Mouse (Mus musculus) gastrocnemius, postnatal 10 days (tissue): ENCODE measurements around the gene Dnajc8. TPM values are rescaled to one million over a fixed set of nuclear protein-coding genes. Genes with fewer than 3 reads are reported as not detected.
"Not testable (repeated sequence)": the region's sequence is repeated elsewhere in the genome, so short reads cannot be mapped to it uniquely, and the experiment has no call there.

Source experiments
- DNase-seq: peaks from one replicate; pipeline ENCODE4 v3.0.0; 2021; ENCODE audit warnings: mixed read lengths
- total RNA-seq, 2 experiments: library from RNA; stranded (reverse); gene quantifications; 2 replicates each; pipeline ENCODE4 v1.2.3; 2021

The Dnajc8 gene
- total RNA-seq, 2 experiments from 2014 or later: 70.0 to 74.9 TPM

DNA sequence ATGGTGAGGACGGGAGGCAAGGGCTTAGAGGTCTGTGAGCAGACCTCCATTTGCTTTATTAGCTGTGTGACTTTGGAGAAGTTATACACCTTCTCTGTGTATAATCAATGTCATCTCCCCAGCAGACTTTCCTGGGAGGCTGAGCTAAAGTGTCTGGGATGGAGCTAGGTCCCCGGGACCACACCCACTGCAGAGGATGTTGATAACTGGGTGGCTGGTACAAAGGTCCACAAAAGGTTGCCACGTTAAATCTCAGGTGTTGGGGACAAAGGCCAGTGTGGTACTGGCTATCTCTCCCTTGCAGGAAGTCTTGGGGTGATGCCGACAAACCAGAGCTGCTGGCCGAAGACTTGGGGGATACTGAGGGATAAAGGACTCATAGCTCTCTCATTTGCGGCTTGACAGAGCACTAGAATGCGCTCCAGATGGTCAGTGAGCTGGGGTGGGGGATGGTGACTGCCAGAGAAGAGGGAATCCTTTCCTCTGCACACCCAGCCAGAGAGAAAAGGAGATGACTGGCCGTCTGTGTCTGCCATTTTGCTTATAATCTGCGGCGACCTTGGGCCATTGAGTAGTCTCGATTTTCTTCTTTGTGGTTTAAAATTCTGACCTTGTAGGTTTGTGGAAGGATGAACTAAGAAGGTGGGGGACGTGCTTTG, 29.9 kb downstream of the Dnajc8 start:
- no peak for DNase-seq

GRCm38 (mm10) chr4:132567361-132567779, 32.0 kb downstream of the Dnajc8 start:
- peak; percentile 26 for DNase-seq

DNA sequence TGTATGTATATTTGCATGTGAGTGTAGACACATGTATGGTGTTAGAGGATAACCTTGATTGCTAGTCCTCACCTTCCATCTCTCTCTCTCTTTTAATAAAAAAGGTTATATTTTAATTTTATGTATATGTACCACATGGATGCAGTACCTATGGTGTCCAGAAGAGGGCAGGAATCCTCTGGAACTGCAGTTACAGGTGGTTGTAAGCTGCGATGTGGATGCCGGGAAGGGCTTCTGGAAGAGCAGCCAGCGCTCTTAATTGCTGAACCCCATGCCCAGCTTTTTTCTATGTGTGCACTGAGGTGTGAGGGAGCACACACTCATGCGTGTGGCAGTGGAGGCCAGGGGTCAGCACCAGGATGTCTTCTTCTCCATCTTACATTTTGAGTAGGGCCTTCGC, 33.8 kb downstream of the Dnajc8 start:
- DNase-seq: no peak

- no peak for DNase-seq
Observed at GRCm38 (mm10) chr4:132571190-132571589, 35.8 kb downstream of the Dnajc8 start.

- no peak for DNase-seq
Observed at GRCm38 (mm10) chr4:132573327-132573726, 38.0 kb downstream of the Dnajc8 start.

DNA sequence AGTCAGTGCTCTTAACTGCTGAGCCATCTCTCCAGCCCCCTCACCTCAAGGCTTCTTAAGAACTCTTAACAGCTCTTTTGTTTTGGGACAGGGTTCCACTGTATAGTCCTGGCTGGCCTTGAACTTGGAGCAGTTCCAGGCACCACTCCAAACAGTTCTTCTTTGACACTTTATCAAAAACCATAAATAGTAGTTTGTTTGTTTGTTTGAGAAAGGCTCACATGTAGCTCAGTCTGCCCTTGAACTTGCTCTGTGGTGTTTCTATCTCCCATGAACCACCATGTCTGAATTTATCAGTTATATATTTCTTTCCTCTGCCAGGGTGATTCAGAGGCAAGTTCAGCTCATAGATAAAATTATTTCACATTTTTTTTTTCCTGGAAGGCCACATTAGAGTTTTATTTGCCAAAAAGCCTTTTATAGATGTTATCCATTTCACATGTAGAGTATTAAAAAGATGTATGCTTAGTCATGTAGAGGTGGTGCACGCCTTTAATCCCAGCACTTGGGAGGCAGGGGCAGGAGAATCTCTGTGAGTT, 39.5 kb downstream of the Dnajc8 start:
- DNase-seq: no peak

DNA sequence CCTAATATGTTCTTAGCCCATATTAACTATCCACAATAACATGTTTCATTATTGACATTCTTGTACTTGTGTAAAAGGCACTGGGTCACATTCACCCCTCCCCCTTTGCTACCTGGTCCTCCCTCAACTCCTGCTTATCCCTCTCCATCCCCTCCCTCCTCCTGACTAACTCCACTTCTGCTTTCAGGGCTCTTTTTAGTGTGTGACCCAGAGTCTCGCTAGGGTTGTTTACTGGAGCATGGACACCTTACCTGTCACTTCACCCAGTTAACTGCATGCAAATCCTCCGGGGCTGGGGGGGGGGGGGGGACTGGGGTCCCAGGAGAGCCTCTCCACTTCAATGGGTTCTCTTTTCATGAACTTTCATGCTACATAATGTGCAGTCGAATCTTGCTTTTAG, 48.4 kb downstream of the Dnajc8 start:
- DNase-seq: no peak

- no peak for DNase-seq
Observed at GRCm38 (mm10) chr4:132584975-132585374, 49.6 kb downstream of the Dnajc8 start.

- no peak for DNase-seq
Observed at GRCm38 (mm10) chr4:132586282-132586681, 50.9 kb downstream of the Dnajc8 start.

DNA sequence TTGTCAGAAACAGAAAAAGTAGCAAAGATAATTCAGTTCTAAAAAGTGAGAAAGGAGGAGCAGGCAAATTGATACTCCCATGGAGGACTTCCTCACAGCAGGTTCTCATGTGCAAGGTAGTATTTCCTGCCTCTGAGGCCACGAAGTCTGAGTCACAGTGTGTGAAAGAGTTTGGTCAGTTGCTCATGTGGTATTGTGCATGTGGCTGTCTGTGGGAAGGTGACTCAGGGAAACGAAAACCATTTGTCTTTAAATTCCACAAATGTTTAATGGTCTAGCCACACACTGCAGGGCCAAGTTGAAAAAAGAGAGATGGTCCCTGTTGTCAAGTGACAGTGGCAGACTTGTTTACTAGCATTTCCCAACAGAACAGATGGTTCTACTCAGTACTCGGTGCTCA, 53.2 kb downstream of the Dnajc8 start:
- no peak for DNase-seq

GRCm38 (mm10) chr4:132590642-132591041, 55.3 kb downstream of the Dnajc8 start:
- no peak for DNase-seq

DNA sequence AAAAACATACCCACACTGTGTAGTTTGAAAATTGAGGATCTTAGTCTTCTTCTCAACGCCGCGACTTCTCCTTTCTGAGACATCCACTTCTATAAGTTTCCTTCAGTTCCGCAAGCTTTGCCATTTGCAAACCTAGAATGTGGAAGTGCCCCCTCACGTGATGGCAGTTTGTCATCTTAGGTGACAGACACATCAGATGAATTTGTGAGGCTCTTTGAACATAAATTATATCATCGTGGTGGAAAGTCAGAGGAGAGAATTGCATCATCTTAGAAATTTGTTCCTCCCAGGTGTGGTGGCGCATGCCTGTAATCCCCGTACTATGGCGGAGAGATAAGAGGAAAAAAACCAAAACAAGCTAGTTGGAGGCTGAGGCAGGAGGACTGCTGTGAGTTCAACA, 57.6 kb downstream of the Dnajc8 start:
- no peak for DNase-seq

DNA sequence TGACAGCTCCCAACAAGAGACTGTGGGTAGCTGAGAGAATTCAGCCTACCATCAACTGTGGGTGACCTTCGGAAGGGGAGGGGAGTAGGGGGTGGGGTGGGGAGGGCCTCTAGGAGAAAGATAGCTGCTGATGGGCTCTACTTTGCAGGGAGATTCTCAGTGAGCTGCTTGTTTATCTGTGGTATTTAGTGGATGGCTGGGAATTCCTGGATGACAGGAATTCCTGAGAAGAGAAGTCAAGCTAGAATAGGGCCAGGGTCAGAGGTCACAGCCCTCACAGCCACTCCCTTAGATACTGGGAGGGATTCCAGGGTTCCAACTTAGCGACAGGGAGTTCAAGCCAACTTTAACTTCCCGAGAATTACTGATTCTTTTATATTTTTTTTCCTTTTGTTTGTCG, 58.8 kb downstream of the Dnajc8 start:
- no peak for DNase-seq

GRCm38 (mm10) chr4:132598861-132599260, 63.5 kb downstream of the Dnajc8 start:
- DNase-seq: no peak

DNA sequence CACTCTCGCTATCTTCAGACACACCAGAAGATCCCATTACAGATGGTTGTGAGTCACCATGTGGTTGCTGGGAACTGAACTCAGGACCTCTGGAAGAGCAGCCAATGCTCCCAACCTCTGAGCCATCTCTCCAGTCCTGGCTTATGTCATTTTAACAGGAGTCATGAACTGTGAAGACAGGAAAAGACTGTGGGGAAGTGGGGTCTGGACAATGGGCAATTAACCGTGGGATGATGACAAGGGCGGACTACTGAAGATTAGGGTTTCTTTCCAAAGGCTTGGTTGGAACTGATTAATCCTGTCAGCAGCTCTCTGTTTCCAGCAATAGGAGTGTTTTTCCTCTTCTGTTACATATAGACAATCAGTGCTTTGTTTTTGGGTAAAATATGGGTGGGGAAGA, 64.4 kb downstream of the Dnajc8 start:
- no peak for DNase-seq

DNA sequence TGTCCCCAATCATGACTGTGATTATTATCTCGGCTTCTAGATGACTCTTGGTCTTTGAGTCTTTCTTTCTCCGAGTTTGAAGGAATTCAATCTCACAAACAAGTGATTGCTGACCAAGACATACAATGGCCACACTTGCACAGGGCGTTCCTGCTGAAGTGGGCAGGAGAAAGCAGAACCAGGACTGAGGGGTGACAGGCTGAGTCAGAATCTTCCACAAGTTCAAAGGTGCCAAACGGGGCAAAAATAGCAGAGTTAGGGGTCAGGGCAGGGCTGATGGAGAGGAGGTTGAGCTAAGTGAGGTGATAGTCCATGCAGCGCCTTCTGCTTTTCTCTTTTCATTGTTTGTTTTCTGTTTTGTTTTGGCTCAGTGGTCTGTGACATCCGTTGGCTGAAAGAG, 65.1 kb downstream of the Dnajc8 start:
- no peak for DNase-seq

DNA sequence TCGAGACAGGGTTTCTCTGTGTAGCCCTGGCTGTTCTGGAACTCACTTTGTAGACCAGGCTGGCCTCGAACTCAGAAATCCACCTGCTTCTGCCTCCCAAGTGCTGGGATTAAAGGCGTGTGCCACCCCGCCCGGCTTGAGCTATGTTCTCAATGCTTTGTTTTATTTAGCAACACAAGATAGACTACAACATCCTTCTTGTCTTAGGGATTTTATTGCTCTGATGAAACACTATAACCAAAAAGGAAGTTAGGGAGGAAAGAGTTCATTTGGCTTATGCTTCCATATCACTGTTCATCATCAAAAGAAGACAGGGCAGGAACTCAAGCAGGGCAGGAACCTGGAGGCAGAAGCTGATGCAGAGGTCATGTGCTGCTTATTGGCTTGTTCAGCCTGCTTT, 65.9 kb downstream of the Dnajc8 start:
- not testable (repeated sequence) for DNase-seq

Other genes starting within 250 kb of the Dnajc8 start
- gene Rab42, start 232.2 kb upstream of the Dnajc8 start, total RNA-seq: under 1 TPM; 0.72 to 0.87 TPM
- gene Trnau1ap, start 206.0 kb upstream of the Dnajc8 start, total RNA-seq: 10 to 100 TPM; 16.1 to 21.2 TPM
- 10 to 100 TPM; 13.4 to 18.6 TPM for gene Rcc1, start 181.9 kb upstream of the Dnajc8 start, total RNA-seq
- gene Phactr4, start 113.1 kb upstream of the Dnajc8 start, total RNA-seq: 10 to 100 TPM; 16.3 to 18.4 TPM
- 1 to 10 TPM; 5.1 to 6.5 TPM for gene Med18, start 71.6 kb upstream of the Dnajc8 start, total RNA-seq
- gene Sesn2, start 25.0 kb upstream of the Dnajc8 start, total RNA-seq: 1 to 10 TPM; 2.2 to 2.6 TPM
- gene Atpif1, start 1.9 kb upstream of the Dnajc8 start, total RNA-seq: 100 to 1,000 TPM; 115 to 139 TPM
- 1 to 10 TPM; 2.0 to 2.8 TPM for gene Ptafr, start 28.5 kb downstream of the Dnajc8 start, total RNA-seq
- gene Eya3, start 103.4 kb downstream of the Dnajc8 start, total RNA-seq: 10 to 100 TPM; 13.5 to 16.8 TPM
- gene Xkr8, start 197.0 kb downstream of the Dnajc8 start, total RNA-seq: 1 to 10 TPM; 2.3 to 2.6 TPM
- 1 to 10 TPM; 2.8 to 3.6 TPM for gene Smpdl3b, start 221.7 kb downstream of the Dnajc8 start, total RNA-seq
- 10 to 100 TPM; 16.2 to 16.8 TPM for gene Rpa2, start 232.8 kb downstream of the Dnajc8 start, total RNA-seq